Mouse (Mus musculus) c-Kit-positive CD71-negative TER-119-negative erythroid progenitor cells, embryonic 14.5 days (primary cell): Measurements from ENCODE around the gene Tlr13.
"Not testable (repeated sequence)": the region's sequence is repeated elsewhere in the genome, so short reads cannot be mapped to it uniquely, and the experiment has no call there.

Experiments used
- DNase-seq: peaks from one replicate; pipeline ENCODE4 v3.0.0-alpha.2; 2013; ENCODE audit warnings: low read depth

The Tlr13 gene

DNA sequence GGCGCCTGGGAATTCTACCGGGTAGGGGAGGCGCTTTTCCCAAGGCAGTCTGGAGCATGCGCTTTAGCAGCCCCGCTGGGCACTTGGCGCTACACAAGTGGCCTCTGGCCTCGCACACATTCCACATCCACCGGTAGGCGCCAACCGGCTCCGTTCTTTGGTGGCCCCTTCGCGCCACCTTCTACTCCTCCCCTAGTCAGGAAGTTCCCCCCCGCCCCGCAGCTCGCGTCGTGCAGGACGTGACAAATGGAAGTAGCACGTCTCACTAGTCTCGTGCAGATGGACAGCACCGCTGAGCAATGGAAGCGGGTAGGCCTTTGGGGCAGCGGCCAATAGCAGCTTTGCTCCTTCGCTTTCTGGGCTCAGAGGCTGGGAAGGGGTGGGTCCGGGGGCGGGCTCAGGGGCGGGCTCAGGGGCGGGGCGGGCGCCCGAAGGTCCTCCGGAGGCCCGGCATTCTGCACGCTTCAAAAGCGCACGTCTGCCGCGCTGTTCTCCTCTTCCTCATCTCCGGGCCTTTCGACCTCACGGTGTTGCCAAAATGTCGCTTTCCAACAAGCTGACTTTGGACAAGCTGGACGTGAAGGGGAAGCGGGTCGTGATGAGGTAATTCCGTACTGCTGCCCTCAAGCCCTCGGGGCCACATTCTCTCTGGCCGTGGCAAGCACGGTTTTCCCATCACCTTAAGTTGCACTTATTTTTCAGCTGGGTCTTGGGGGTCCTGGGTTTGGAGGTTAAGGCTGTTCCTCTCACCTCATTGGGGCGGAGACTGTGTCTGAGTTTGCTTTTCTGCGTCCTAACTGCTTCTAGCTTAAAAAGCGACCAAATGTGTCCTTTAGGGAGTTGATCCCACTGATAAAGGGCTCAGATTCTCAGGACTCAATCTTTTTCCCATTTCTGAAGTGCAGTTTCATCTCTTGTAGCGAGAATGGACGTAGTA lies 44.0 kb downstream of the Tlr13 start, which contains the start of gene Pgk1:
TSS of gene Pgk1 (plus strand) at position 388 of the 937 bp plus-strand sequence.
- DNase-seq: peak; percentile 80

GRCm38 (mm10) chrX:106187737-106188136 lies 44.7 kb downstream of the Tlr13 start:
- DNase-seq: no peak

- DNase-seq: no peak
These were observed 46.4 kb downstream of the Tlr13 start for GRCm38 (mm10) chrX:106189356-106189755.

DNA sequence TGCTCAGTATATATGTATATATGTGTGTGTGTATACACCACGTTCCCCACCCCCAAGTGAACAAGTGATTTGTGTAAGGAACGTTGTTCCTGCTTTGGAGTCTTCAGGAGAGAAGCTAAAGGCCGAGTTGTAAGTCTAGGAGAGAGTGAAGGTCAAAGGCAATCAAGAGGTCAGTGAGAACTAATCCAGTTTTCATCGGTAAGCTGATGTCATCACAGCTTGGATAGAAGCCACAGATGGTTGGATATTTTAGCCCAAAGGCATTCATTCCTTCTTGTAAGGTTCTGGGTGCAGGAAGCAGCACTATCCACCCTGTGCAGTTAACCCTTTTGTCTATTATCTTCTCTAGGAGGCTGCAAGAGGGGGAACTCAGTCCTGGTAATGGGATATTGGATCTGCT lies 47.1 kb downstream of the Tlr13 start:
- DNase-seq: no peak

GRCm38 (mm10) chrX:106194361-106194760 lies 51.4 kb downstream of the Tlr13 start:
- DNase-seq: not testable (repeated sequence)

- no peak for DNase-seq
These were observed 54.3 kb downstream of the Tlr13 start for GRCm38 (mm10) chrX:106197308-106197707.

- DNase-seq: no peak
These were observed 55.9 kb downstream of the Tlr13 start for GRCm38 (mm10) chrX:106198904-106199303.

- no peak for DNase-seq
These were observed 66.1 kb downstream of the Tlr13 start for GRCm38 (mm10) chrX:106209100-106209499.
